Mouse (Mus musculus): ENCODE measurements at regions not wholly inside any gene's neighbourhood (a gene's known extent, or its start where the extent isn't known, plus 50 kb on each side); places are given as distances from the start of the nearest gene placed in this dataset.

- DNase-seq = no peak
Measured at GRCm38 (mm10) chr8:116215909-116216308, 288.9 kb upstream of the Dynlrb2 start.

GRCm38 (mm10) chr8:116215286-116215860 is 289.4 kb upstream of the Dynlrb2 start:
- DNase-seq = no peak

- no peak for DNase-seq
Measured at GRCm38 (mm10) chr8:116203631-116204030, 301.1 kb upstream of the Dynlrb2 start.

- DNase-seq = no peak
Measured at GRCm38 (mm10) chr8:116200459-116200999, 304.2 kb upstream of the Dynlrb2 start.

- no peak for DNase-seq
Measured at GRCm38 (mm10) chr8:116196623-116197184, 308.1 kb upstream of the Dynlrb2 start.

- DNase-seq = no peak
Measured at GRCm38 (mm10) chr8:116192096-116192495, 312.7 kb upstream of the Dynlrb2 start.

- DNase-seq = no peak
Measured at GRCm38 (mm10) chr8:116185206-116185605, 319.6 kb upstream of the Dynlrb2 start.

- no peak for DNase-seq
Measured at GRCm38 (mm10) chr8:116184241-116184640, 320.5 kb upstream of the Dynlrb2 start.

GRCm38 (mm10) chr8:116177946-116178345 is 326.8 kb upstream of the Dynlrb2 start:
- no peak for DNase-seq

GRCm38 (mm10) chr8:116174891-116175290 is 329.9 kb upstream of the Dynlrb2 start:
- no peak for DNase-seq

GRCm38 (mm10) chr8:116173961-116174360 is 330.8 kb upstream of the Dynlrb2 start:
- DNase-seq = no peak

GRCm38 (mm10) chr8:116167874-116168273 is 336.9 kb upstream of the Dynlrb2 start:
- DNase-seq = no peak

GRCm38 (mm10) chr8:116164989-116165299 is 339.8 kb upstream of the Dynlrb2 start:
- DNase-seq = no peak

- DNase-seq = no peak
Measured at GRCm38 (mm10) chr8:116164190-116164988, 340.4 kb upstream of the Dynlrb2 start.

GRCm38 (mm10) chr8:116160932-116161331 is 343.8 kb upstream of the Dynlrb2 start:
- DNase-seq = no peak

GRCm38 (mm10) chr8:116143687-116144573 is 360.8 kb upstream of the Dynlrb2 start:
- DNase-seq = peak; percentile 68

GRCm38 (mm10) chr8:116141363-116141762 is 363.4 kb upstream of the Dynlrb2 start:
- no peak for DNase-seq

GRCm38 (mm10) chr8:116139934-116140333 is 364.8 kb upstream of the Dynlrb2 start:
- DNase-seq = no peak

GRCm38 (mm10) chr8:116137765-116138164 is 367.0 kb upstream of the Dynlrb2 start:
- DNase-seq = no peak

- DNase-seq = peak in 1 of 2 experiments; percentile 31
Measured at GRCm38 (mm10) chr8:116133503-116133902, 371.3 kb upstream of the Dynlrb2 start.

GRCm38 (mm10) chr8:116133084-116133483 is 371.7 kb upstream of the Dynlrb2 start:
- no peak for DNase-seq

GRCm38 (mm10) chr8:116120067-116120466 is 384.7 kb upstream of the Dynlrb2 start:
- no peak for DNase-seq

GRCm38 (mm10) chr8:116117919-116118318 is 386.9 kb upstream of the Dynlrb2 start:
- DNase-seq = no peak

All from lung, postnatal 4 days (tissue).